Mouse (Mus musculus) R1 (cell line): ENCODE results near the gene Arhgef19.

ENCODE experiments used
- DNase-seq: peaks from one replicate; pipeline ENCODE4 v3.0.0-alpha.2; 2018; ENCODE audit warnings: low read depth, low spot score

Arhgef19 gene

DNA sequence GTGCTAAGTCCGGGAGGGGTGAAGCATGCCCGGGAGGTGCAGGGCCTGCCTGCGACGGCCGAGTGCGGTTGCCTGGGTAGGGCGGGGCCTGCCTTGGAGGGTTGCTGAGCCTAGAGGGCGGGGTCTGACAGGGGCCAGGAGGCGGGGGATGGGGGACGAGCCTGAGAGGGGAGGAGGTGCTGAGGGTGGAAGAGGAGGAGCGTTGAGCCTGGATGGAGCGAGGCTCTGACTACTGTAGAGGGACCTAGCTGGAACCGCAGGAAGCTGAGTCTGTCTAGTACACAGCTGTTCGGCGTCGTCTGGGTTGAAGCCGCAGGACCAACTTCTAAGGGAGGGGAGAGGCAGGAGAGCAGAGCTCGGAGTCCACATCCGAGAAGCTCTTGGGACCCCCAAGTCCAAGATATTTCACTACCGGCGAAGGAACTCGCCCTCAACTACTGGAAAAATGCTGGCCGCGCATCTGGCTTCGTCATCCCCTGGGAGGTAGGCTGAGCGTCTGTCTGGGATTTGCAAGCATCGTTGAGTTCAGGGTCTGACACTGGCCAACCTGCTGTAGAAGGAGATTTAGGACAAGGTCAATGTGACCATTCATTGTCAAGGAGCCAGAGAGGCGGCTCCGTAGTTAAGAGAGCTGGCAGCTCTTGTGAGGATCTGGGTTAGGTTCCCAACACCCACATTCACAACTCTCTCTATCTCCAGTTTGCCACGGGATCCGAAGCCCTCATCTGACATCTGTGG, at the start of gene Arhgef19:
TSS of gene Arhgef19 (plus strand) at position 112 of the 738 bp plus-strand sequence.
- peak; percentile 97 for DNase-seq

DNA sequence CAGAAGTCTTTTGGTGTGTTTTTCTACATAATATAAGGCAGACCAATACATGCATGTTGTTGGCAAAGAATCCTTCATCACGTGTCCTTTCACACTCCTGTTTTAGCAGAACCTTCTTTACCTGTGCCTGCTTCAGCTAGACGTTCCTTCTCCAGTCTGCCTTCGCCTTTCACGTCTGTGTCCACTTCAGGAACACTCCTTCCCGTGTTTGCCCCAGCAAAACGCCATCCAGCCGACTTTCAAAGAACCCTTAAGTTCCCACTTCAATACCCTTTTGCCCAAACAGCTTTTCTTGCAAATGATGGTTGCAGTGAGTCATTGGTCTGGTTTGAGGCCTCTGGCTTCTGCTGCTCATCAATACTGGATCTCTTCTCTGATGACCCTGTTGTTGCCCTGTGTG, 48.0 kb upstream of the Arhgef19 start:
- DNase-seq, result no peak

DNA sequence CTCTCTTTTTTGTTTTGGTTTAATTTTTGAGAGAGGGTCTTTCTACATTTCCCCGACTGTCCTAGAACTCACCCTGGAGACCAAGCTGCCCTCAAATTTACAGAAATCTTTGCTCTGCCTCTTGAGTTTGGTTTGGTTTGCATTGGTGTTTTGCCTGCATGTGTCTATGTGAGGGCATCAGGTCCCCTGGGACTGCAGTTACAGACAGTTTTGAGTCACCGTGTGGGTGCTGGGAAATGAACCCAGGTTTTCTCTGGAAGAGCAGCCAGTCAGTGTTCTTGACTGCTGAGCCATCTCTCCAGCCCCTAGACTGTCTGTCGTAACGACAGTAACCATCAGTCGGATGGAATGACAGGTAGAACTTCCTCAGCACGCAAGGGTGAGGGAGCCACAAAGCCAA, 44.7 kb upstream of the Arhgef19 start:
- no peak for DNase-seq

DNA sequence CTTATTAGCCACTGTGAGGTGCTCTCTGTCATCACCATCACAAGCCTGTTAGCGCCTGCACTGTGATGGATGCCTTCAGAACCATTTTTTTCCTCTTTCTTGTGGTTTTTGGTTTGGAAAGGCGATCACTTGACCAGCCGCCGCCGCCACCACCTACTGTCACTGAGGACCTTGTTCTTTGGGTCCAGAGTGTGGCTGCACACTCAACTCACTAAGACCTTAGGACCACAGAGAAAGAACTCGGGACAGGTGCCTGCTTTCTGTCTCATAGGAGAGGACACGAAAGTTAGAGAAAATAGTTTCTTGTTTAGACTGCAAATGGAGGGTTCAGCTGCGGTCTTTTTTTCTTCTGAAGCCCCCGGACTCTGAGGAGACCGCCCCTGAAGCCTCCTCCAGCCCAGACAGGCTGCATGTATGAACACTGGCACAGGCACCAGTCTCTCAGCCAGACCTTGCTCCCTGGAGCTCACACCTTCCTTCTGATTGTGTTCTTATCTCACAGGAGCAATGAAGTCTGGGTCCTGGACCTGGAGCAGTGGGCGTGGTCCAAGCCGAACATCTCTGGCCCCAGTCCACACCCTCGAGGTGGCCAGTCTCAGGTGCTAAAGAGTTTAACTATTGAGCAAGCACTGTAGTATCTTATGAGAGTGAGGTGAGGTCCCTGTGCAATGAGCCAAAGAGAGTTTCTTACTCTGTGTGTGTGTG, 42.2 kb upstream of the Arhgef19 start:
- peak; percentile 55 for DNase-seq

DNA sequence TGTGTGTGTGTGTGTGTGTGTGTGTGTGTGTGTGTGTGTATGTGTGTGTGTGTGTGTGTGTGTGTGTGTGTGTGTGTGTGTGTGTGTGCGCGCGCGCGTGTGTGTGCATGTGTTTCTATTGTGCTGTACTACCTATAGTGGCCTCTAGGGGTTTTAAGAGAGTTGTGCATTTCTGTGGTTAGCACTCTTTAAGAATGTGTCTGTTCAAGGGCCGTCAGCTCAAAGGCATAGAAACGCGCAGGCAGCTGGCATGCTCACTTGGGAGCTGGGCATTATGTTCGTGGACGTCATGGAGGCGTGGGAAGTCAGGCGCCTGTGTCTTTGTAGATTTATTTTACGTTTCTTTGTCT, 41.6 kb upstream of the Arhgef19 start:
- DNase-seq, result peak; percentile 73

DNA sequence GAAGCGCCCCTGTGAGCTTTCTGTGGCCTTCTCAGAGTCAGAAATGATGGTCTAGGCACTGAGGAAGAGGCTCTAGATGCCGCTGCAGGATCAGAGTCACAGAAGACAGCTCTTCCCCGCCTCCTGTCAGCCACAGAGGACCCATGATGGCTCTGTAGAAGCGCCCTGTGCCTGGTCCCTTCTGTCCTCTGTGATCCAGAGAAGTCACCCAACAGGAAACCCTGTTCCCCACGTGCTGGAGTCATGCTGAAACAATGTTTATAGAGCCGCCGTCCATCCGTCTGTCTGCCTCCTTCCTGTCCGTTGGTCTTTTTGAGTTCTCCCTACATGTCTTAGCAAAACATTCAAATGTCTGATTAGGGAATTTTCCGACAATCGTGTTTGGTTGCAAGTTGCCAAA, 38.4 kb upstream of the Arhgef19 start:
- no peak for DNase-seq

DNA sequence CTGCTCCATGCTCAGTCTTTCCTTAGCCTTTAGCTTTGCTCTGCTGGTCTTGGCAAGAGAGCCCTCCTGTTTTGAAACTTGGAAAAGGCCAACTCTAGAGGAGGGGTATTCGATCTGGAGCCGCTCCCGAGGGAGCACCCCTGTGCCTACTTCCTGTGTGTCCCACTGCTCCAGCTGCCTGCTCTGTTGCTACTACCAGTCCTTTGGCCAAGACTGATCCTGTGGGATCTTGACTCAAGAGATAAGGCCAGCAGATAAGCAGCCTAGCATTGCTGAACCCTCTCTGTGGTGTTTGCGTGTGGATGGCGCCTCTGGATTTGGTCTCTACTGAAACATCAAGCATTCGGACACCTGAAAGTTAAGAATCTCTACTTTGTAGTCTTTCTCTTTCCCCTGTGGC, 37.1 kb upstream of the Arhgef19 start:
- DNase-seq, result no peak

DNA sequence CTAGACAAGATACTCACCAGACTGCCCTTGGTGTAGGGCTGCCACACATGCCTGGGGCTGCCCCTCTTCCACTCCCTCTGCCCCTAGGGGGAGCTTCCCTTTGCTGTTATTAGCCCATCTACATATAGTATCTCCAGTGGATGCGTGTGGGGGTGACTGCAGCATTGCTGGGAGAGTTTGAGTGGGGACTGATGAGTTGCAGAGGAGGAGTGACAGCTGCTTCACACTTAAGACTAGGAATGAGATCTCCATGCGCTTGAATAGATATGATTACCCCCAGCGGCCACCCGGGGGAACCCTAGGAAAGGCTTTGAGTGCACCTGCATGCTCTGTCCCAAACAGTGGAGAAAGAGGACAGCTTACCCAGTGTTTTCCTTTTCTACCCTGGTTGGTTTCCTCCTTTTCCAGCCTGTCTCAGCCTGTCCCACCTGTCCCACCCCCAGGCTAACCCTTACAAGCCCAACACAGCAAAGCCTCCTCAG, 34.7 kb upstream of the Arhgef19 start:
- DNase-seq, result peak; percentile 77

DNA sequence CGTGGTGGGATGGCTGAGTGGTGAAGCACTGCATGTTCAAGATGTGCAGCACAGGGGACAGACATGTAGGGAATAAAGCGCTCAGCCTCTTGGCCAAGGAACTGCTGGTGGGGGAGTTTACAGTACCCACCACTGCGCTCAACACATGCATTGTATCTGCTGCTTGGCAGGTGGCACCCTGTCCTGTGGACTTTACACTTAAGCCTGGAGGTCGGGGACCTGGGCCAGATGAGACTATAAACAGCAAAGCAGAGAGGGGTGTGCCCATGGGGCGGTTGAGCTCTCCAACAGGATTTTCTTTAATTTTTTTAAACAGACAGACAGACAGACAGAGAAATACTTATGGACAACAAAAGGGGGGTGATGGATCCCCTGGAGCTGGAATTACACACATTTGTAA, 32.2 kb upstream of the Arhgef19 start:
- DNase-seq, result no peak

DNA sequence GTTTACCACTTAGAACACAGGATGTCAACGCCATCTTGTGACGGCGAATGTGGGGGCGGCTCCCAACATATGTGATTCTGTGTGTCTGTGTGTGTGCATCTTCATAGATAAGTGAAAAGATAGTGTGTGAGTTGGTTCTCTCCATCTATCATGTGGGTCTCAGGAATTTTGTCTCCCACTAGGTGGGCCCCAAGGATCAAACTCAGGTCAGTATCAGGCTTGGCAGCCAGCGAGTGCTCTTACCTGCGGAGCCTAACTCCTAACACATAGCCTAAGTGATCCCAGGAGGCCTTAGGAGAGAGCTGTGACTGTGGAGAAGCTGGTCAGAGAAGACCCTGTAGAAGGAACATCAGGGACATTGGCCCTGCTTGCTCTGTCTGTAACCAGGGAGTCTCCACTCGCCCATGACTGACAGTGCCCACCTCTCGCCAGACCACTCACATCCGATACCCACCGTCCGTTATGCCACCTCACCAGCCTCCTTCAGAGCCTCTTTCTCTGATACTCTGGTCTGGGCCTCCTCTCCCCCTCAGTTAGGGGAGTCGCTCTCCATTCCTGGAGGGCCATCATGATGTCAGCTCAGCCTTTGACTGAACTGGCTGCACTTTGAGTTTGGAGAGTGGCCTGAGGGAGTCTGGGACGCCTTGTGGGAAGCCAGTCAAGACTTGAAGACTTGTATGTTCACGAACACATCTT, 28.6 kb upstream of the Arhgef19 start:
- no peak for DNase-seq

DNA sequence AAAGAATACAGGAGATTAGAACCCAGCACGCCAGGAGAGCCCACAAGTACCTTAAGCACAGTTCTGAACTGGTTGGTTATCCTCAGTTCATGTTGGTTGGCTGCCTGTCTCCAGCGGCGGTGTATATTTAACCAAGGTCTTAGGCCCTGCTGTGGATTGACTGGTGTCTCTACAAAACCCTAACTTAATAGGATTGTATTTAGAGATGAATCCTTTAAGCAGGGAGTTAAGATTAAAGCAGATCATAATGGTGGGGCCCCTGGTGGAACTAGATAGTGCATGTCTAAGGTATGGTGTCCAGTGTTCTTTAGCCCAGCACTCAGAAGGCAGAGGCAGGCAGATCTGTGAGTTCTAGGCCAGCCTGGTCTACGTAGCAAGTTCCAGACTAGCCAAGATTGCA, 27.7 kb upstream of the Arhgef19 start:
- no peak for DNase-seq

DNA sequence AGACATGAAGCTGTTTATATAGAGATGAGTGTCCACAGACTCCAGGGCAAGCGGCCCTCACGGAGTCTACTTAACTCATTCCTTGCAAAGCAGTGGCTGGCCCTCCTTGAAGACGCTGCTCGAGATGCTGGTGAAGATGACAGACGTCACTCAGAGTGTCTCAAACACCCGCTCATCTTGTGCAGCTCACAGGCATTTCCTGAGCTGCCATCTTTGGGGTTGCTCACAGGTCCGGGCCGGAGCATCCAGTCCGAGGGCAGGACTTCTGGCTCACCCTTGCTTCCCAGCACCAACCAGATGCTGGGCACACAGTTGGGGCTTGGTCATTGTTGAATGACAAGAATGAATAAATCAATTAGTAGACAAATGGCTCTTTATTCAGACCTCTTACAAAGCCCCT, 26.4 kb upstream of the Arhgef19 start:
- DNase-seq, result no peak

DNA sequence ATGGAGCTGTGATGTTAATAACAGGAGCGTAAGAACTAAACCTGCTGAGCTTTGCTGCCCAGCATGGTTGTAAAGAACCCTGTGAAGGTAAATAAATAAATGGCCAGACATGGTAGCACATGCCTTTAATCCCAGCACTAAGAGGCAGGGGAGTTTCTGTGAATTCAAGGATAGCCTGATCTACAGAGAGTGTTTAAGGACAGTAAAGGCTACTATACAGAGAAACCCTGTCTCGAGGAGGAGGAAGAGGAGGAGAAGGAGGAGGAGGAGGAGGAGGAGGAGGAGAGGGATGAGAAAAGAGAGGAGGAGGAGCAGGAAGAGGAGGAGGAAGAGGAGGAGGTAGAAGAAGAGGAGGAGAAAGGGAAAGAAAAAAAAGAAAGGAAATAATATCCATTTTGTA, 26.0 kb upstream of the Arhgef19 start:
- no peak for DNase-seq

DNA sequence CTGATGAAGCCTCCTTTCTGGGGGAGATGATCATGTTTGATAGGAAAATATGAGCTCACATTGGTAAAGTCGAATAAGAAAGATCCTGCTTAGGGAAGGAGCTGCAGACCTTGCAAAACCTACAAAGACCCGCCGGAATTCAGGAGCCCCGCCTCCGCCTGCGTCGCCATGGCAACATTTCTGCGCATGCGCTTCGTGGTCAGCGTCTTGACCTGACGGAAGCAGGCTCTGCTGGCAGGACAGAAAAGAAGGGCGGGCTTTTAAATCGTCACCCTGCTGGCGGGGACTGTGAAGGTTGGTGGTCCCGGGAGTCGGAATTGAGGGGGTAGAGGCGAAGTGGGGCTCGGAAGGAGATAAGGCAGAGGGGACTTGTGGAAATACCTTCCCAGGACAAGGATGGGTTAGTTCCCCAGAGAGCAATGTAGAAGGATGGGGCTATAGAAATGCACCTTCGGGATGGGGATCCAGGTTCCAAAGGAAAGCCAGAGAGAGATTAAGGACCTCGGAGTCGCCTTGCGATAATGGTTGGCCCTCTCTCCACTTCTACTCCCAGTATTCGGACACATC, 25.4 kb upstream of the Arhgef19 start, which contains the start of gene Rsg1:
TSS of gene Rsg1 (plus strand) at position 187 of the 567 bp plus-strand sequence.
- peak; percentile 93 for DNase-seq

DNA sequence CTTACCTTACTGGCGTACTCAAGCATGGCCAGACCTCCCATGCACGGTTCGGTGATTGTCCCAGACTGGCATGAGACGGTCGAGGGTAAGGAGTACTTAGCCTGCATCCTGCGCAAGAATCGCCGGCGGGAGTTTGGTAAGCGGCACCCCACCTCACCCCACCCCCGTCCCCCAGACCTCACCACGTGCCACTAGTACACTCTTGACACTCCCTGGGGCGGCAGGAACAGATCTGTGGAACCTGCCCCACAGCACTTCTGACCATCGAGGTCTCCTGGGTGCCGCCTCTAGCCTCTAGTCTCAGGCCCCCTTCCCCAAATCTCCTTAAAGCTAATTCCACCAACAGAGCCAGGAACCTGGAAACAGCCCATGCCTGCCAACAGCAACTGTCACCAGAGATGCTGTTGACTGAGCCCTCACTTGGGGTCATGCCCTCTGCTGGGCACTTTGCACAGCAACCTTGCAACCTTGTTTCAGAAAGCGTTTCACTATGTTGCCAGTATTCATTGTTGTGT, 24.9 kb upstream of the Arhgef19 start:
- DNase-seq, result peak; percentile 73

DNA sequence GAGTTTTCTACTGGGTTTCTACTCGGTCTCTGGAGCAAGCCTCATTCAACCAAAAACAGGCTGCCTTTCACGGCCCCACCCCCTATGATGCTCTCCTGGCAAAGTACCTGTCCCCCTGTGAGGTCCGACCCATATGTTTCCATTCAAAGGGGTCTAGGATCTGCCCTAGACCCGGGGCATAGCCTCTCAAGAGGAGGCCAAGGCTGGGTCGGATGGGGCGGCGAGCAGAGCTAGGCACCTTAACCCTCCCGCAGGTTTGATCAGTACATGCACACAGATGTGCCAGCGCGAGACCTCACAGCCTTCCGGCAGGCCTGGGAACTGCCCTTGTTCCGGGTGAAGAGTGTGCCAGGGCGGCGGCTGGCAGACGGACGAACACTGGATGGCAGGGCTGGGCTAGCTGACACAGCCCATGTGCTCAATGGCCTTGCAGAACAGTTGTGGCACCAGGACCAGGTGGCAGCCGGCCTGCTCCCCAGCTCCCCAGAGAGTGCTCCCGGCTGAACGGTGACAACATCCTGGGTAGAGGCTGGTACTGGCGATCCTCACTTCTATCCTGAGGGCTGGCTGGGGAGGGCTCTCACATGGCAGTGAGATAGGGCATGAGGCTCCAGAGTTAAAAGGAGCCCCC, 19.6 kb upstream of the Arhgef19 start:
- no peak for DNase-seq

DNA sequence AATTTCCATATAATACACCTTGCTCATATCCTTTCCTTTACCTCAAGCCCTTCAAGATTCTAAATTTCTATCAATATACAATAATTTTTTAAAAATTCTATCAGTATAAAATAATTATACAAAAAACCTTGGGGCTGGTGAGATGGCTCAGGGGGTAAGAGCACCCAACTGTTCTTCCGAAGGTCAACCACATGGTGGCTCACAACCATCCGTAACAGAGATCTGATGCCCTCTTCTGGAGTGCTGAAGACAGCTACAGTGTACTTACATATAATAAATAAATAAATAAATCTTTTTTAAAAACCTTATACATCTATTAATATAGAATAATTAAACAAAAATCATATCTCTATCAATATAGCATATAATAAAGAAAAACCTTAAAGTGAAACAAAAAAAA, 17.5 kb upstream of the Arhgef19 start:
- DNase-seq, result no peak

DNA sequence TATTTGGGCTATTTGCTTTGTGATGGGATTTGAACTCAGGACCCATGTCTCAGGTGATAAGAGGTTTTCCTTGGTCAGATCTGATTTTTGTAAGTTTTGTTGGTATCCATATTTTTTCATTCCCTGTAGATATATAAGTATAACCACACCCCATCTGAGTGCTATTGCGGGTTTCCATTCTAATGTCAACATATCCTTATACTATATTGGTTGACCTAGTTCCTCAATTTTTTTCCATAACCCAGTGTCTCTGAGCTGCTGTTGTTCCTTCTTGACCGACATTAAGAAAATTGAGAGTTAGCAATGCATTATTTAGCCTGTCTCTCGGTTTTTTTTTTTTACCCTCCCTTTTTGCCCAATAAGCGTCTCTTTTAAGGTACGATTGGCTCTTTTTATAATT, 16.5 kb upstream of the Arhgef19 start:
- no peak for DNase-seq

DNA sequence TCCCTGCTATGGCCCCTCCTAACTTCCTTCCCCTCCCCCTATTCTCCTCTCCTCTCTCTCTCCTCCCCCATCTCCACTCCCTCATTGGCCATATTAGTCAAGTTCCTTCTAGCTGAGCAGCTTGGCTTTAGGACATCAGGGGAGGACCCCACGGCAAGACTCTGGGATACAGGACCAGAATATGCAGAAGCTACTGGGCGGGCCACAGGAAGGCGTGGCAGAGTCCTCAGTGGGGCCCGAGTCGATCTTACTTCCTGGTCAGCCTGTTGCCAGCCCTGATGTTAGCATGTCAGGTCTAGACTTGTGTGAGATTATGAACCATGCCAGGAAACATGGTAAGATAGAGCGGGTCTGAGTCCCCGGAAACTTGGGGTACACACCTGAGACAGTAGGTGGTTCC, 10.6 kb upstream of the Arhgef19 start:
- DNase-seq, result no peak

DNA sequence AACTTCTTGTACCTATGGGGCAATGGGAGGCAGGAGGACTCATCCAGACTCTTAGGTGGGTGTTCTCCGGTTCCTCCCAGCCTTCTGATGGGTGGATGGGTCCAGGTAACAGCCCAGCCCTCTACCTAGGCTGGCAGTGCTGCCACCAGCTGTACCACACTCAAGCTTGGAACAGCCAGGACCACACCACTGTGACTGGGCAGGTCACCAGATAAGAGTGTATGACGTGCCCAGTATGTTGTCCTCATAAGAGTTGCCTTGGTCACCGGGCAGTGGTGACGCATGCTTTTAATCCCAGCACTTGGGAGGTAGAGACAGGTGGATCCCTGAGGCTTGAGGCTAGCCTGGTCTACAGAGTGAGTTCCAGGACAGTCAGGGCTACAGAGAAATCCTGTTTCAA, 6.1 kb upstream of the Arhgef19 start:
- DNase-seq, result no peak

DNA sequence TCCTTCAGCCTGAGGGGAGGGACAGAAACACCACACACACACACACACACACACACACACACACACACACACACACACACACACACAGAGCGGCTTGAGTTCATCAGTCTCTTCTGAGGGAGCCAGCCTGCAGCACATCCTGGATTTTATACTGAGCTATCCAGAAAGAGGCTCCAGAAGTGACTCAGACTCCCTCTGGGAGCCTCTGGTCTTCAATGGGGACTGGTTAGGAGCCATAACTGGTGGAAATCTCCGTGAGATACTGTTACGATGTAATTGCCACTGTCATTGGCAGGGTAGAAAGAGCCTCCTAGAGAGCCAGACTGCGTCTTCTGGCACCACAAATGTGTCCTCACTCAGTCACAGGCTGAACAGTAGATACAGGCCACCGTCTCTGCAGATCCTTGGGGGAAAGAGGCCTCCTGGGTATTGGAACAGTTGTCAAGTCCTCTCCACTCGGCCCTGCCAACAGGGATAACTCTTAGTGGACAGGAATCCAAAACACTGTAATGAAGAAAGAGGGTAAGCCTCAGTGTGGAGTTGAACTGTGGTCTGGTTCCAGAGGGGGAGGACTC, 3.7 kb upstream of the Arhgef19 start:
- DNase-seq, result no peak
